Mouse (Mus musculus) intestine, embryonic 14.5 days (tissue): Measurements from ENCODE around the gene 2510039O18Rik. TPM values are rescaled to one million over a fixed set of nuclear protein-coding genes. Genes with fewer than 3 reads are reported as not detected.

Source experiments
- ATAC-seq: fragments of 200-750 bp; cut with Nextera tagmentation; replicated peaks from 2 replicates; pipeline ENCODE4 v1.8.0; 2017; ENCODE audit warnings: low read depth, moderate number of reproducible peaks, moderate TSS enrichment, moderate library complexity; ENCODE audit not compliant: low FRiP score, low TSS enrichment
- DNase-seq: peaks from one replicate; pipeline ENCODE4 v3.0.0-alpha.2; 2018; ENCODE audit warnings: low spot score
- H3K27ac ChIP-seq: fragments of 300-500 bp; sonication (generic); 2 replicates; pipeline ENCODE4 v1.5.1; 2014; ENCODE audit warnings: low read depth, mild to moderate bottlenecking, control low read depth
- H3K27me3 ChIP-seq: fragments of 300-500 bp; sonication (generic); replicated peaks from 2 replicates; pipeline ENCODE4 v1.6.1; 2014; ENCODE audit warnings: low read length, control low read depth; ENCODE audit not compliant: control insufficient read depth, insufficient read depth
- H3K36me3 ChIP-seq: fragments of 300-500 bp; sonication (generic); 2 replicates; pipeline ENCODE4 v1.6.1; 2014; ENCODE audit warnings: low read length, control low read depth; ENCODE audit not compliant: control insufficient read depth, insufficient read depth
- H3K4me1 ChIP-seq: fragments of 300-500 bp; sonication (generic); replicated peaks from 2 replicates; pipeline ENCODE4 v1.6.1; 2014; ENCODE audit warnings: low read length, control low read depth, mixed read lengths; ENCODE audit not compliant: control insufficient read depth, insufficient read depth
- H3K4me2 ChIP-seq: fragments of 300-500 bp; sonication (generic); 2 replicates; pipeline ENCODE4 v1.6.1; 2014; ENCODE audit warnings: low read length
- H3K4me3 ChIP-seq: fragments of 300-500 bp; sonication (generic); 2 replicates; pipeline ENCODE4 v1.5.1; 2014; ENCODE audit warnings: low read depth, low read length, control low read depth, mixed read lengths
- H3K9ac ChIP-seq: fragments of 300-500 bp; sonication (generic); 2 replicates; pipeline ENCODE4 v1.6.1; 2014; ENCODE audit warnings: mild to moderate bottlenecking, low read length
- H3K9me3 ChIP-seq: fragments of 300-500 bp; sonication (generic); 2 replicates; pipeline ENCODE4 v1.6.1; 2016; ENCODE audit warnings: low read length, control low read depth; ENCODE audit not compliant: control insufficient read depth
- WGBS: fragments of 180-500 bp; shearing (Covaris S2); extraction: QIAGEN DNeasy Blood & Tissue Kit; methylation state at CpG from one replicate; pipeline ENCODE4 v1.1.7; 2014; 5-methylcytosine and 5-hydroxymethylcytosine counted together
- polyA plus RNA-seq: library from polyadenylated mRNA; unstranded; fragments of >200 nt; fragmentation: Nextera tagmentation; extraction: Ambion mirVana; gene quantifications from 2 replicates; pipeline ENCODE4 v1.2.1, GENCODE M21; 2014

Gene 2510039O18Rik
- polyA plus RNA-seq, 1 experiment from 2014 or later: 21.3 TPM

DNA sequence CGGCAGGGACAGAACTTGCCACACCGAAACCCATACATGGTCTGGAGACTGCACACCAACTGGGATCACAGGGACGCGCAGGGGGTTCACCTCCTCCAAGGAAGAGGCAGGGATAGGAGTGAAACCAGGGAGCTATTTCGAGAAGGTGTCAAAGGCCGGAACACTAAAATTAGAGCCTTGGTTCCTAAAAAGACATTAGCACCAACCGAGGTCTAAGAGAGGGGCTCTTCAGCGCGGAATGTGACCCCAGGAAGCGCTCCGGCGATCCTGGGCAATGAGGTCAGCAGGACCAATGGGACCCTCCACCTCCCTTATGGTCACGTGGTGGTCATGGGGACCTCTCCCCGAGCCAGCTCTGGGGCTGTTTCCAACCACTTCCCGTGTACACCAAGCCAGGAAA, 22.9 kb downstream of the 2510039O18Rik start:
- DNase-seq: no peak
- no peaks in the 10 kb centered on the region for H3K36me3 ChIP-seq
- no peak overlapping the region for H3K4me2 ChIP-seq
- 83% methylated on average over 15 of the region's 15 CpGs for WGBS
- no peaks in the 10 kb centered on the region for H3K9me3 ChIP-seq
- no peaks in the 10 kb centered on the region for H3K27me3 ChIP-seq
- no peak overlapping the region for H3K4me3 ChIP-seq
- no peak for ATAC-seq
- H3K4me1 ChIP-seq: no peaks in the 10 kb centered on the region
- H3K9ac ChIP-seq: no peak overlapping the region
- no peak overlapping the region for H3K27ac ChIP-seq

DNA sequence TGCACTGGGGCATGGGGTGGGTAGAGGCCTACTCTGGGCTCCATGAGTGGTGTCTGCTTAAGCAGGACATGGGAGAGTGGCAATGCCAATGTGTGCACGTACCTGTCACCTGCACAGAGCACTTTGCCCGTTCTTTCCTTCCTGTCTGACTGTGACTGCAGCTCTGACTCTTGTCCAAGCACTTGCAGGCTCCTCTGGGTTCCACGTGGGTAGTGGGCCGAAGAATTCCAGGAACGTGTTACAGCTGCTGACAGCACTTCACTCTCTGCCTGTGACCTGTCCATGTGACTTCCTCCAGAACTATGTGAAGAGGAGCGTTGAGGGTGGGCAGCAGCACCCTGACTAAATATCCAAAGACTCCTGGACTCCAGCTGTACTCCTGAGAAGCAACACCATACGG, 25.0 kb downstream of the 2510039O18Rik start:
- WGBS: 59% methylated on average over 7 of the region's 7 CpGs

DNA sequence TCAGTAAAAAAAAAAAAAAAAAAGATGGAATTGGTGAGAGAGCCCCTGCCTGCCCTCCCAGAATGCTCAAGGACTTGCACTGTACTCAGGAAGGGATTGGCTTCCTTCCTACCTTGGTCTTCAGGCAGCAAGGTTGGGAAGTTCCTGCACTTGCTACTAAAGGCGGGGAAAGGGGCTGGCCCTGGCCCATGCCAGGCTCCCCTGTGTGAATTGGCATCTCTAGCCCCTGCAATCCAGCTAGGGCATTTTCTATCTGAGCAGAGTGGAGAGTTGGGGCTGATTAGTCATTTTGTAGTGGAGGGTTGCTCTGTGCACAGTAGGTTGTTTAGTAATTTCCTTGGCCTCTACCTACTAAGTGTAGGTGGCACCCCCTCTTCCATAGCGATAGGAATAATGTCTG, 28.1 kb downstream of the 2510039O18Rik start:
- Histone ChIP-seq H3K4me1 (no peaks in the 10 kb centered on the region), H3K4me2 (no peak overlapping the region), H3K9ac (no peak overlapping the region), H3K4me3 (no peak overlapping the region), H3K36me3 (no peaks in the 10 kb centered on the region), H3K9me3 (no peaks in the 10 kb centered on the region), H3K27ac (no peak overlapping the region), H3K27me3 (no peaks in the 10 kb centered on the region)
- no peak for DNase-seq
- WGBS: 81% methylated on average over 2 of the region's 2 CpGs
- no peak for ATAC-seq

More for the DNA sequence above, 25.0 kb downstream of the 2510039O18Rik start:
- DNase-seq (no peak), ATAC-seq (no peak)
- Histone ChIP-seq H3K9ac (no peak overlapping the region), H3K36me3 (no peaks in the 10 kb centered on the region), H3K4me2 (no peak overlapping the region), H3K4me1 (no peaks in the 10 kb centered on the region), H3K27me3 (no peaks in the 10 kb centered on the region), H3K4me3 (no peak overlapping the region), H3K9me3 (no peaks in the 10 kb centered on the region), H3K27ac (no peak overlapping the region)

DNA sequence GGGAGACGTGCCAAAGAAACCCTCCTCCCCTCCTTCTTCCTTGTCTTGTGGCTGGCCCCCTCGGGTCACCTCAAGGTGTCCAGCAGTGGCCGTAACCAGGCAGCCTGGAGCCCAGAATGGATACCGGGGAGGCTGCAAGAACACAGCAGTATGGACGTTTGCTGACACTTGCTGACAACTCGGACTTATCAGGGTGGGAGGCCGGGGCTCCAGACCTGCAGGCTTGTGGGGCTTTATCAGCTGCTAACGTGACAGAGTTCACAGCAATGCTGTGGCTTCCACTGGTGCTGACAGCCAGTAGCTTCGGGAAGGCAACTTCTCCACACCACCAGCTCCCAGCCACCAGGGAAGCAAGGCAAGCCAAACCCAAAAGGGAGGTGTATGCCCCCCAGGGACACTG, 28.6 kb downstream of the 2510039O18Rik start:
- no peak for DNase-seq
- WGBS: 43% methylated on average over 9 of the region's 9 CpGs

DNA sequence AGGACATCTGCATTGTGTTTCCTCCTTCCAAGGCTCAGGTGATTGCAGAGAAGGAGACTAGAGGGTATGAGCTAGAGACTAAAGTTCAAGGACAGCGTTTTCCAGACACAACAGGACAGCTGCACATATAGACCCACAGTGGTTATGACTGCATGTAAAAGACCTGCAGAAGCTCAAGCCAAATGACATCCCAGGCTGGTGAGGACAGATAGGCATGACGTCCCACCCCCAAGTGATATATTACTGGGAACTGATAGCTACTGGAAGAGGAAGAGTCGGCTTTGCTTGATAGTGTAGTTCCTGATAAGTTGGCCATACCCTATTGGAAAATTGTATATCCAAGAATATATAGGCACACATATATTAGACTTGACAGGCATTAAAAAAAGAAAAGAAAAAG, 35.5 kb downstream of the 2510039O18Rik start:
- ATAC-seq: no peak
- Histone ChIP-seq H3K4me1 (no peaks in the 10 kb centered on the region), H3K27ac (no peak overlapping the region), H3K4me3 (no peak overlapping the region), H3K4me2 (no peak overlapping the region), H3K36me3 (no peaks in the 10 kb centered on the region), H3K27me3 (no peaks in the 10 kb centered on the region), H3K9me3 (0 out of 2 replicates have a peak, but pooled peaks cover 2% of the 10 kb centered on the region), H3K9ac (no peak overlapping the region)
- 75% methylated on average over 3 of the region's 3 CpGs for WGBS
- DNase-seq: no peak

More for the DNA sequence above, 28.6 kb downstream of the 2510039O18Rik start:
- H3K4me2 ChIP-seq: no peak overlapping the region
- H3K9ac ChIP-seq: no peak overlapping the region
- ATAC-seq: no peak
- no peak overlapping the region for H3K27ac ChIP-seq
- no peaks in the 10 kb centered on the region for H3K4me1 ChIP-seq
- no peak overlapping the region for H3K4me3 ChIP-seq
- H3K27me3 ChIP-seq: no peaks in the 10 kb centered on the region
- H3K36me3 ChIP-seq: no peaks in the 10 kb centered on the region
- no peaks in the 10 kb centered on the region for H3K9me3 ChIP-seq

DNA sequence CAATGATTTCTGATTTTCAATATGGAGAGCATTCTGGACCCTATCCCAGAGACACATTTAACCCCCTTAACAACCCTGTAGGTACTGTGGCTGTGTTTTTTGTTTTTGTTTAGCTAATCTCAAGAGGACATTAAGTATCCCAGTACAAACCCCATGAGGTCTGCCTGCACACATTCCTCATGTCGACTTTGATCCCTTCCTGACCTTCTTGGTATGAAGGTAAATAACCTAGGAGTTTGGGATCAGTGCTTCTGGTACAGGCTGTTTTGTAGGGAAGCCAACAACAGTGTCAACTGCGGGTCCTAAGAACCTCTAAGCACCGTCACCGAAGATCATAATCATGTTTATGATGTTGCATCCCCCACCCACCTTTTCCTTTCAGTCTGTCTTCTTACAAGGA, 37.0 kb downstream of the 2510039O18Rik start:
- no peak overlapping the region for H3K27ac ChIP-seq
- DNase-seq: no peak
- no peak overlapping the region for H3K4me3 ChIP-seq
- no peak overlapping the region for H3K9ac ChIP-seq
- no peaks in the 10 kb centered on the region for H3K4me1 ChIP-seq
- no peaks in the 10 kb centered on the region for H3K36me3 ChIP-seq
- H3K27me3 ChIP-seq: no peaks in the 10 kb centered on the region
- no peak for ATAC-seq
- H3K4me2 ChIP-seq: no peak overlapping the region
- WGBS: 81% methylated on average over 4 of the region's 4 CpGs
- 0 out of 2 replicates have a peak, but pooled peaks cover 2% of the 10 kb centered on the region for H3K9me3 ChIP-seq

DNA sequence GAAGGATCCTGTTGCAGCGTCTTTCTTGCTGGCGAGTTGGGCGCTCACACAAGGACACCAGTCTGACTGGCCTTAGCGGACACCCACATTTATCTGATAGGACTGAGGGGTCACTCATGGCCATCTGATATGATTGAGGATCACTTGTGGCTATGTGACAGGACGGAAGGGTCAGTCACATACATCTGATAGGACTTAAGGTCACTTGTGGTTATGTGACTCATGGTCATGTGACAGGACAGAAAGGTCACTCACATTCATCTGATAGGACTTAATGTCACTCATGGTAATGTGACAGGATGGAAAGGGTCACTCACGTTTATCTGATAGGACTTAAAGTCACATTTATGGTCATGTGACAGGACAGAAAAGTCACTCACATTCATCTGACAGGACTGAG, 37.7 kb downstream of the 2510039O18Rik start:
- ATAC-seq: no peak
- no peak overlapping the region for H3K9ac ChIP-seq
- H3K27ac ChIP-seq: no peak overlapping the region
- H3K9me3 ChIP-seq: 0 out of 2 replicates have a peak, but pooled peaks cover 2% of the 10 kb centered on the region
- H3K36me3 ChIP-seq: no peaks in the 10 kb centered on the region
- H3K4me1 ChIP-seq: no peaks in the 10 kb centered on the region
- DNase-seq: no peak
- no peak overlapping the region for H3K4me2 ChIP-seq
- 91% methylated on average over 6 of the region's 6 CpGs for WGBS
- H3K4me3 ChIP-seq: no peak overlapping the region
- no peaks in the 10 kb centered on the region for H3K27me3 ChIP-seq

DNA sequence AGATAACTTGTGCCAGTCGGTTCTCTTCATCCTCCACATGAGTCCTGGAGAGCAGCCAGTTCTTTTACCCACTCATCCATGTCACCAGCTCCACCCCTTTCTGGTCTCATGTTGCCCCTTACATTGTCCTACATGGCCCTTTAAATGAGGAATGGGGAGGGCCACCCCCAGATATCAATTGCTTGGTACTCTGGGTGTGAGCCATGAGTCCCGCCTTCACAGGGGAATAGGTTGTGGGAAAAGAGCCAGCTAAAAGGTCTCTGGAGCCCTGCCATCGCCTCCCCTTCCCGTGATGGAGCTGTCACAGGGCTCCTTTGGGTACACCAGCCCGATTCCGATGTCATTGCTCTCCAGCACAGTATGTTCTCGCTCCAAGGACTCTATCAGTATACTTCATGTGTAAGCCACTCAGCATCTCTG, 38.8 kb downstream of the 2510039O18Rik start:
- Histone ChIP-seq H3K4me2 (no peak overlapping the region), H3K4me3 (no peak overlapping the region), H3K27ac (no peak overlapping the region), H3K9ac (no peak overlapping the region), H3K4me1 (no peaks in the 10 kb centered on the region), H3K27me3 (no peaks in the 10 kb centered on the region), H3K9me3 (0 out of 2 replicates have a peak, but pooled peaks cover 2% of the 10 kb centered on the region), H3K36me3 (no peaks in the 10 kb centered on the region)
- DNase-seq (no peak), ATAC-seq (no peak)
- 81% methylated on average over 7 of the region's 7 CpGs for WGBS

DNA sequence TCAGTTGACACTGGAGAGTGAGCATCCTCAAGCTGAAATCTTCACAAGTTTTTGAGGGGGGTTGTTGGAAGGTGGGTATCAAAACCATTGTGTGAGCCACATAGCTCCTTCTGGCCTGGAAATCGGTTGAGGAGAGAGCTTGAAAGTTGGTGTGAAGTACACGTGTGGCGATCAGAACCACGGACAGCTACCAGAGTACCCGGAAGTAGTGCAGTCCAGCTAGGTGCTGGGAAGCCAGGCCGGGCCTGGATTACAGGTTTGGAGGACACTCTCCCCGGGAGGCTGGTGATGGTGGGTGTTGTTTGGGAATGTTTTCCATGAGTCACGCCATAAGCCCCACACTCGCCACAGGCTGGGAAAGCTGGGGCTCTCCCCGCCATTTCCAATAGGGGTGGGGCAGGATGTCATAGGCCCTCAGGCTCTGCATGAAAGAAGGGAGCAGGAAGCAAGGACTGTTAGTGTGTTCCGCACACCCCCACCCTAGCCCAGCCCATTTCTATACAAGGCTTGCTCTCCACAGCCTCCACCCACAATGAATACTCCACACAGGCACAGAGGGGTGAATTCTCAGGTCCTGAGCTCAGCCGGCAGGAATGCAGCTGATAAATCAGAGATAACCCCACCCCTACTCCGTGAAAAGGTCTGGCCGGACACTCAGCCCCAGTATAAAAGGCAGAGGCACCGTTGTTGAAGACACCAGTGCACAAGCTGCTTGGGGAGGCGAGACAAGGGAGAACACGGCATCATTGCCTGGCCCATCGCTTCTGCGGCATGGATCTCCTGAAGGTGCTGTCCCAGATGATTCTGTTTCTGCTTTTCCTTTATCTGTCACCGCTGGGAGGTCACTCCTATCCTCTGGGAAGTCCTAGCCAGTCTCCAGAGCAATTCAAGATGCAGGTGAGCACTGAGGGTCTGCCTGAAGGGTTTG, 44.8 kb downstream of the 2510039O18Rik start, which contains the start of gene Nppb:
TSS of gene Nppb (plus strand) at position 584 of the 928 bp plus-strand sequence.
- WGBS: 28% methylated on average over 20 of the region's 20 CpGs
- Histone ChIP-seq H3K4me1 (no peaks in the 10 kb centered on the region), H3K36me3 (no peaks in the 10 kb centered on the region), H3K4me2 (no peak within 1 kb of the TSS), H3K9ac (no peak within 1 kb of the TSS), H3K9me3 (no peaks in the 10 kb centered on the region), H3K4me3 (no peak within 1 kb of the TSS), H3K27ac (no peak within 1 kb of the TSS), H3K27me3 (no peaks in the 10 kb centered on the region)
- DNase-seq (peak; percentile 80), ATAC-seq (peak; percentile 40)
